Mouse (Mus musculus): ENCODE results near the gene Pbx1.

DNA sequence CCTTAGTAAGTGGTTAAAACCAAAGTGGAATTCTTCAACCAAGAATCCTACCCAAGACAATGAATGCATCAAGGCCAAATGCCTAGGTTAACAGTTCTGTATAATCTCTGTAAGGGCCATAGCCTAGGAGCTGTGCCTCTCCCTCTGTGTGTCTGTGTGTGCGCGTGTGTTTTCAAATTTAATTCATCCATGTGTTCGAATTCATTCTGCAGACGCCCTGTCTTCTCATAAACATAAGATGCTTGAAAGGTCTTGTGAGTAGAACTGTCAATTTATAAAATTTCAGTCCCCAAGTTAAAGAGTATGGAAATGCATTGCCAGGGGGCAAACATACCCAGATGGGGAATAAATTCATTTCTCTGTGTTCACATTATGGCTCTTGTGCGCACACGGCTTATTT, 3.8 kb downstream of the Pbx1 start:
- TF ChIP-seq POLR2A (IDR thresholded peaks at IDR 0.05; ENCODE audit: low read depth, low read length) (no peak), CTCF (conservative IDR thresholded peaks at IDR 0.05; ENCODE audit: insufficient read depth, insufficient read length, low read depth, low read length) (no peak)
